Mouse (Mus musculus): ENCODE data around the gene Zfp988.
"Not testable (repeated sequence)": the region's sequence is repeated elsewhere in the genome, so short reads cannot be mapped to it uniquely, and the experiment has no call there.

Zfp988 gene

DNA sequence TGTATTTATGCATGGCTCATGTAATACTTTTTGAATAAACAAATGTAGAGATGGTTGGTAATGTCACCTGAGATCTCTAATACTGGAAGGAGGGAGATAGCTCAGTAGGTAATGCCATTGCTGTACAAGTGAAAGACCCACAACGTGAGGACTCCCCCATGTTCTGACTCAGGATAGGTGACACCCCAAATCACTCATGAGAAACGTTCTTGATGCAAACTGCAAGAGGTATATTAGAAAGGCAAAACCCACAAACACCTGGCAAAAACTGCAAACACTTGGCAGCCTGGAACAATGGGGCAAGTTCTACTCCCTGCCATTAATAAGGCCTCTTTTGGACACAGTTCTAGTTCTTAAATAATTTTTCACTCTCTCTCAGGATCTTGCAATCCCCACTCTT lies 42.9 kb downstream of the Zfp988 start:
- not testable (repeated sequence) for H3K4me1 ChIP-seq (replicated peaks; ENCODE audit: low read depth, low read length); H3K27me3 ChIP-seq (ENCODE audit: insufficient read depth, low read length); H3K4me3 ChIP-seq (replicated peaks; ENCODE audit: low read length); H3K36me3 ChIP-seq (ENCODE audit: insufficient read depth, low read length)
- peaks cover 18% of the 10 kb centered on the region for H3K9me3 ChIP-seq (ENCODE audit: low read length)

DNA sequence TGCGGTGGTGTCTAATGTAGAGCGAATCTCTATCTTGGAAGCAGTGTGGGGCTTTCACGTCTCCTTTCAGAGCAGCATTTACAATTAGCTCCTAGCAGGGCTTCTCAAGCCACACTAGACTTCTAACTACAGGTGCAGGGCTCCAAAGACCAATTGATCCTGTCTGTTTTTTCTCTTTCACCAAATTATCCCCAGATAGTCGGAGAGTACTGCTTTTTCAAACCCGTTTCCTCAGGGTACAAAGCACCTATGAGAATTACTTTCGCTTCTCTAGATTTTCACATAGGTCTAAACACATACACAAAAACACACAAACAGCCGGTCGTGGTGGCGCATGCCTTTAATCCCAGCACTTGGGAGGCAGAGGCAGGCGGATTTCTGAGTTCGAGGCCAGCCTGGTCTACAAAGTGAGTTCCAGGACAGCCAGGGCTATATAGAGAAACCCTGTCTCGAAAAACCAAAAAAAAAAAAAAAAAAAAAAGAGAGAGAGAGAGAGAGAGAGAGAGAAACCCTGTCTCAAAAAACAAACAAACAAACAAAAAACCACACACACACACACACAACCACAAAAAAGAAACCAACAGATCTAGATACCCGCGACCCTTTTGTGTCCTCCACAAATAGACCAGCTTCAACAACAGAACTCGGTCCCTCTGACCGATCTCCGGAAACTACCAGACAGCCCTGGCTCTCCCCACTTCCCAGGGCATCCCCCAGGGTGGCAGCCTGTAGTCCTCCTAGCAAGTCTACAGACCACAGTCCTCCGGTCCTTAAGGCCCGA lies 43.6 kb downstream of the Zfp988 start:
- peaks cover 18% of the 10 kb centered on the region for H3K9me3 ChIP-seq (ENCODE audit: low read length)
- not testable (repeated sequence) for H3K4me3 ChIP-seq (replicated peaks; ENCODE audit: low read length); H3K27me3 ChIP-seq (ENCODE audit: insufficient read depth, low read length); H3K36me3 ChIP-seq (ENCODE audit: insufficient read depth, low read length); H3K4me1 ChIP-seq (replicated peaks; ENCODE audit: low read depth, low read length)

DNA sequence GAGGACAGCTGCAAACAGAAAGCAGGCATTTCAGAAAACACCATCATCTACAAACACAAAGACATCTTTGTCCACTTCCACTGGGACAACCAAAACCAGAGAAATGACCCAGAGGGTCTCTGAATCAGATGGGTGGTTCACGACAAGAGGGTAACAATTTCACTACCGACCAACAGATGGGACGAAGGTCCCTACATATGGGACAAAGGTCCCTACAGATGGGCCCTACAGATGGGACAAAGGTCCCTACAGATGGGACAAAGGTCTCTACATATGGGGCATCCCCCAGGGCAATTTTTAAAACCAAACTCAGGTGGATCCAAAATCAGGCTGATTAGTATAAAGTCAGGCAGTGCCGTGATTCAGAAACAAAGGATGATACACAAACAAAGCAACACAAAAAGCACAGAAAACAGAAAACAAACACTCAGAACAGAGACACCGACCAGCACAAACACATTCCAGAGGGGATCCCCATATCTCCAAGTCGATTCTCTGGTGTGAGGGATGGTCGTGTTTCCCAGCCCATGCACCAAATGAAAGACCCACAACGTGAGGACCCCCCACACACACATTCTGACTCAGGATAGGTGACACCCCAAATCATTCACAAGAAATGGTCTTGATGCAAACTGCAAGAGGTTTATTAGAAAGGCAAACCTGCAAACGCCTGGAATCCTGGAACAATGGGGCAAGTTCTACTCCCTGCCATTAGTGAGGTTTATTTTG lies 44.4 kb downstream of the Zfp988 start:
- not testable (repeated sequence) for H3K27me3 ChIP-seq (ENCODE audit: insufficient read depth, low read length); H3K4me1 ChIP-seq (replicated peaks; ENCODE audit: low read depth, low read length); H3K36me3 ChIP-seq (ENCODE audit: insufficient read depth, low read length); H3K4me3 ChIP-seq (replicated peaks; ENCODE audit: low read length)
- H3K9me3 ChIP-seq (ENCODE audit: low read length), result peaks cover 18% of the 10 kb centered on the region

DNA sequence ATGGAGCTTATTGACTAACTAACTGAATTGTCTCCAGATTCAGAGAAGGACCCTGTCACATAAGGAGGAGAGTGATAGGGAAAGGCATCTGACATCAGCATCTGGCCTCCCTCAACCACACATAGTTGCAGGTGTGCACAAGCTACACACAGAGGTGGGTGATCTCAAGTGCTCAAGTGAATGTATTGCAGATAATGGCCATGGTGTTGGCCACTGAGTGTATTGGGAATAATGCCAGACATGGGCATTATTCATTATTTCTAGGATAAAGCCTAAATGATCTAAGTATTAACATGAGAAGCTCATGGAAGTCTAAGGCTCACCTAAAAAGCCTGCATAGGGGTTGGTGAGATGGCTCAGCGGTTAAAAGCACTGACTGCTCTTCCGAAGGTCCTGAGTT lies 45.1 kb downstream of the Zfp988 start:
- peaks cover 18% of the 10 kb centered on the region for H3K9me3 ChIP-seq (ENCODE audit: low read length)
- not testable (repeated sequence) for H3K4me1 ChIP-seq (replicated peaks; ENCODE audit: low read depth, low read length); H3K27me3 ChIP-seq (ENCODE audit: insufficient read depth, low read length)

DNA sequence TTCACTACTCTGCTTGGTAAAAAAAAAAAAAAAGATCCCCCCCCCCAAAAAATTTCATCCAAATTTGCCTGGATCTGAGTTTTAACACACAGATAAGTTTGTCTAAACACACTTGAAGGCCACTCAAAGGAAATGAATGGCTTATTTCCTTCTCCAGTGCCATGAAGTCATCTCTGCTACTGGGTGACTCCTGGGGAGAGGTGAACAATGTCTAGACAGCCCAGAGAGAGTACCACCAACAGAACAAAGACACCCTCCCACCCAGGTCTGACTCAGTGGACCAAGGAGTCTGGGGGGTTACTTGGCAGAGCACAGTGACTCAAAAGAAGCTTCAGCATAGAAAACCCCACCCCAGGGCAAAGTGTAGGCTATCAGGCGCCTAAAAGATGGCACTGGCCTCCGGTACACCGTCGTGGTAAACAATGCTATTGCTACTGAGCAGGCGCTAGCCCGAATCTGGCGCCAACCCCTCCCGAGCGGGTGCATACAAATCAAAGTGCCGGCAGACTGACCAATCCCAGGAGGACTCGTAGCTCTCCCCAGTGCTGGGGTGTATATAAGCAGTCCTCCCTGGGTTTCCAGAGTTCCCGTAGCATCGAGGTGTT lies 46.0 kb downstream of the Zfp988 start:
- not testable (repeated sequence) for H3K36me3 ChIP-seq (ENCODE audit: insufficient read depth, low read length); H3K4me1 ChIP-seq (replicated peaks; ENCODE audit: low read depth, low read length); H3K4me3 ChIP-seq (replicated peaks; ENCODE audit: low read length); H3K27me3 ChIP-seq (ENCODE audit: insufficient read depth, low read length)
- H3K9me3 ChIP-seq (ENCODE audit: low read length), result peaks cover 18% of the 10 kb centered on the region

More for the DNA sequence above, 45.1 kb downstream of the Zfp988 start:
- H3K36me3 ChIP-seq (ENCODE audit: insufficient read depth, low read length); H3K4me3 ChIP-seq (replicated peaks; ENCODE audit: low read length): not testable (repeated sequence)

DNA sequence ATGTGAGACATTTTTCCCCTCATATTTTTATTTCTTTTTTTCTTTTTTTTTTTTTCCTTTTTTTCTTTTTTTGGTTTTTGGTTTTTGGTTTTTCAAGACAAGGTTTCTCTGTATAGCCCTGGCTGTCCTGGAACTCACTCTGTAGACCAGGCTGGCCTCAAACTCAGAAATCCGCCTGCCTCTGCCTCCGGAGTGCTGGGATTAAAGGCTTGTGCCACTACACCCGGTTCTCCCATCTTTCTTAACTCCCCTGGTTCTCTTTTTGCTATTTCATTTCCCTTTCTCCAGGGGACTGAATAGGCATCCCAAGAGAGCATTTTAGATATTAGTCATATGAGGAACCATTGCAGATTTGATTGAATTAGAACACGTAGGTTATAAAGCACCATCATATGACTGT lies 48.2 kb downstream of the Zfp988 start:
- H3K4me3 ChIP-seq (replicated peaks; ENCODE audit: low read length); H3K4me1 ChIP-seq (replicated peaks; ENCODE audit: low read depth, low read length); H3K27me3 ChIP-seq (ENCODE audit: insufficient read depth, low read length); H3K36me3 ChIP-seq (ENCODE audit: insufficient read depth, low read length): not testable (repeated sequence)
- peaks cover 15% of the 10 kb centered on the region for H3K9me3 ChIP-seq (ENCODE audit: low read length)

DNA sequence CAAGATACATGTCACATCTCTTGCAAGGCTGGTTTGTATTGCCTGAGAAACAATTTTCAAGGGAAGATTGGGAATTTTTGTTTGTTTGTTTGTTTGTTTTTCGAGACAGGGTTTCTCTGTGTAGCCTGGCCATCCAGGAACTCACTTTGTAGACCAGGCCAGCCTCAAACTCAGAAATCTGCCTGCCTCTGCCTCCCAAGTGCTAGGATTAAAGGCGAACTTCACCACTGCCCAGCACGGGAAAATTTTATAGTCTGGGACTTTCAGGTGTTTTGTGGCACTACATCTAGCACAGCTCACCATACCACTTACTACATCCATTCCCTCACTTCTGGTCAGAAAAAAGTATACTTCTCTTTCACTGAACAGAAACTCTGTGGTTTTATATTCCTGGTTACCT lies 50.6 kb downstream of the Zfp988 start:
- H3K4me3 ChIP-seq (replicated peaks; ENCODE audit: low read length); H3K9me3 ChIP-seq (ENCODE audit: low read length); H3K4me1 ChIP-seq (replicated peaks; ENCODE audit: low read depth, low read length); H3K27me3 ChIP-seq (ENCODE audit: insufficient read depth, low read length); H3K36me3 ChIP-seq (ENCODE audit: insufficient read depth, low read length): not testable (repeated sequence)

DNA sequence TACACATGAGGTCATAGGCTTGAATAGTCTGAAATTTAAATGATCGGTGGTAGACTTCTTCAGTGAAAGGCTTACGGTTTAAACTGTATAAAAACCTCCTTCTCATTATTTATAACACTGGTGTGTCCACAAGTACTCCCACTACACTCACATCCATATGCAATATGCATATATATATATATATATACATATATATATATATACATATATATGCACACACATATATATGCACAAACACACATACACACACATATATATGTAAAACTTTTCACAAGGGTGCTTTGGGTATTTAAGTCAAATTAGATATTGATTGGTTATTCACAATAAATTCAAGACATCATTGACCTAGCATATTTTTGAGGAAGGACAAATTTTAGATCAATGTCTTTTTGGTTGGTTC lies 51.7 kb downstream of the Zfp988 start:
- H3K27me3 ChIP-seq (ENCODE audit: insufficient read depth, low read length); H3K36me3 ChIP-seq (ENCODE audit: insufficient read depth, low read length); H3K4me3 ChIP-seq (replicated peaks; ENCODE audit: low read length); H3K4me1 ChIP-seq (replicated peaks; ENCODE audit: low read depth, low read length); H3K9me3 ChIP-seq (ENCODE audit: low read length): not testable (repeated sequence)

DNA sequence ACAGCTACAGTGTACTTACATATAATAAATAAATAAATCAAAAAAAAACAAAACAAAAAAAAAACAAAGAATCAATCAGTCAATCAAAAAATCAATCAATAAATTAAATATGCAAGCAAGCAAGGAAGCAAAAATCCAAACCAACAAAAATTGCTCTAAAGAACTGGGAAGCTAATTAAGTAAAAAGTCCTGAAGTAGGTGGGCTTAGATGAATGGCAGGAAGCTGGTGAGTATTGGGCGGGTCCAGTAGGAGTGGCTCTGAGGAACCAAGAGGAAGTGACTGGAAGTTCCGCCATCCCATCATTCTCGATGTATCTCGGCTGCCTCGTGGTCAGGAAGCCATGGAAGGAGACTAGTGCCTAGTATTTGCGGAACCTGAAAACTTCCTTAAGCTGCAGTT lies 55.5 kb downstream of the Zfp988 start, which contains the start of gene Zfp978:
TSS of gene Zfp978 (plus strand) at position 301 of the 400 bp plus-strand sequence.
- H3K36me3 ChIP-seq (ENCODE audit: insufficient read depth, low read length); H3K4me3 ChIP-seq (replicated peaks; ENCODE audit: low read length); H3K9me3 ChIP-seq (ENCODE audit: low read length); H3K4me1 ChIP-seq (replicated peaks; ENCODE audit: low read depth, low read length); H3K27me3 ChIP-seq (ENCODE audit: insufficient read depth, low read length): not testable (repeated sequence)

DNA sequence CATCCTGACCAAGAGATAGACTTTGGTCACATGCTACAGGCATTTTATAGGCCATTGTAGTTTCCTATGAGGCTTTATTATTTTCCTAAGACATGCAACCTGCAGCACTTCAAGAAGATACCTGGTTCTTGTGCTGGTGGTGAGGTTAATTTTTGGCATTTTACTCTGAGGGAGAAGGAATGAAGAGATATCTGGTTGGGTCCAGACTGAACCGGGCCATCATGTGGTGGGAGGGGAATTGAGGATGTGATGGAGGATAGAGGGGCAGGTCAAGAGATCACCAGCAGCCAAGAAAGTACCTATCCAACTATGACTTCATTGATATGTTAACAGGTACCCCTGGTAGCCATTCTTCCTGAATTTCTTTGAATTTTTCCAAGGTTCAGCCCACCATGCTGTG lies 56.4 kb downstream of the Zfp988 start:
- H3K4me3 ChIP-seq (replicated peaks; ENCODE audit: low read length); H3K36me3 ChIP-seq (ENCODE audit: insufficient read depth, low read length); H3K27me3 ChIP-seq (ENCODE audit: insufficient read depth, low read length); H3K9me3 ChIP-seq (ENCODE audit: low read length); H3K4me1 ChIP-seq (replicated peaks; ENCODE audit: low read depth, low read length): not testable (repeated sequence)

DNA sequence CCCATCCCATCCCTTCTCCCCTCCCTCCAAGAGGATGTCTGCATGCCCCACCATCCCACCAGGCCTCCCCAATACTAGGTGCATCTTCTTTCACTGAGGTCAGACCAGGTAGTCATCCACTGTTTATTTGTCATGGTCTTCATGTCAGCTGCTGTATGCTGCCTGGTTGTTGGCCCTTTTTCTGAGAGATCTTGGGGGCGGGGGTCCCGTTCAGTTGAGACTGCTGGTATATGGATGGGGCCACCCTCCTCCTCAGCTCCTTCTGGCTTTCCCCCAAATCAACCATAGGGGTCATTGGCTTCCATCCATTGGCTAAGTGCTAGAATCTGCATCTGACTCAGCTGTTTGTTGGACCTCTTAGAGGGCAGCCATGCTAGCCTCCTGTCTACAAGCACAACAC lies 64.1 kb downstream of the Zfp988 start:
- not testable (repeated sequence) for H3K4me1 ChIP-seq (replicated peaks; ENCODE audit: low read depth, low read length); H3K4me3 ChIP-seq (replicated peaks; ENCODE audit: low read length); H3K9me3 ChIP-seq (ENCODE audit: low read length); H3K36me3 ChIP-seq (ENCODE audit: insufficient read depth, low read length); H3K27me3 ChIP-seq (ENCODE audit: insufficient read depth, low read length)

DNA sequence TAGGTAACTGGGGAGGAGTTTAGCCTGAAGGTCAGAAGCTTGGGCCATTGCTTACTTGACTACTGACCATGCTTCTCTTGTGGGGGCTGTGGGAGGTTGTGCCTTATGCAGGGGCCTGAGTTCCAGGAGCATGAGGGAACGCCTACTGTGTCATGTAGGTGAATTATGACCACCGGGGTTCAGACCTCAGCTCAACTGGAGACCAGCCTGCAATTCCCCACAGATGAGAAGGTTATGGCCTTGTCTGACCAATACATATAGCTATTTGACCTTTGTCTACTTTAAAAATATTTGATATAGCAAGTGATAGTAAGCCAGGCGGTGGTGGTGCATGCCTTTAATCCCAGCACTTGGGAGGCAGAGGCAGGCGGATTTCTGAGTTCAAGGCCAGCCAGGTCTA lies 77.7 kb downstream of the Zfp988 start:
- H3K4me1 ChIP-seq (replicated peaks; ENCODE audit: low read depth, low read length); H3K4me3 ChIP-seq (replicated peaks; ENCODE audit: low read length); H3K27me3 ChIP-seq (ENCODE audit: insufficient read depth, low read length); H3K36me3 ChIP-seq (ENCODE audit: insufficient read depth, low read length); H3K9me3 ChIP-seq (ENCODE audit: low read length): not testable (repeated sequence)
